Mouse (Mus musculus) thymus, adult 2 months (tissue): ENCODE measurements around the gene Sox6. TPM values are rescaled to one million over a fixed set of nuclear protein-coding genes. Genes with fewer than 3 reads are reported as not detected.

Experiments used
- DNase-seq: peaks from one replicate; pipeline ENCODE4 v3.0.0; 2021
- H3K27ac ChIP-seq: fragments of 200-500 bp; 2 replicates; pipeline ENCODE4 v1.5.1; 2012; ENCODE audit warnings: low read length, control low read depth; ENCODE audit not compliant: control insufficient read depth, insufficient read depth
- H3K27me3 ChIP-seq: fragments of 200-500 bp; 2 replicates; pipeline ENCODE4 v1.6.1; 2012; ENCODE audit warnings: mild to moderate bottlenecking, low read length, moderate library complexity, mixed read lengths; ENCODE audit not compliant: control insufficient read depth, insufficient read depth
- H3K36me3 ChIP-seq: fragments of 200-500 bp; 2 replicates; pipeline ENCODE4 v1.6.1; 2012; ENCODE audit warnings: mild to moderate bottlenecking, low read length, moderate library complexity; ENCODE audit not compliant: control insufficient read depth, insufficient read depth
- H3K4me1 ChIP-seq: fragments of 200-500 bp; replicated peaks from 2 replicates; pipeline ENCODE4 v1.6.1; 2012; ENCODE audit warnings: low read length; ENCODE audit not compliant: control insufficient read depth, insufficient read depth
- H3K4me3 ChIP-seq: fragments of 200-500 bp; 2 replicates; pipeline ENCODE4 v1.5.1; 2012; ENCODE audit warnings: mild to moderate bottlenecking, low read length, control low read depth, moderate library complexity; ENCODE audit not compliant: control insufficient read depth, insufficient read depth
- CTCF ChIP-seq: fragments of 200-500 bp; IDR thresholded peaks from 2 replicates; pipeline ENCODE4 v1.5.1; 2012; ENCODE audit warnings: mild to moderate bottlenecking, control low read depth, low read length, moderate library complexity, borderline replicate concordance; ENCODE audit not compliant: control insufficient read depth, poor library complexity, insufficient read depth; ENCODE audit errors: extremely low read depth
- POLR2A ChIP-seq: fragments of 200-500 bp; IDR thresholded peaks from 2 replicates; pipeline ENCODE4 v1.6.1; 2012; ENCODE audit warnings: mild to moderate bottlenecking, low read length, control low read depth, moderate library complexity; ENCODE audit not compliant: control insufficient read depth, poor library complexity, insufficient read depth; ENCODE audit errors: extremely low read depth
- WGBS: fragments of 180-500 bp; shearing (Covaris S2); methylation state at CpG from one replicate; pipeline ENCODE4 v1.1.7; 2018; 5-methylcytosine and 5-hydroxymethylcytosine counted together
- polyA plus RNA-seq: library from polyadenylated mRNA; depleted of rRNA; stranded (reverse); fragments of >200 nt; gene quantifications from 2 replicates; pipeline ENCODE4 v1.2.3, GENCODE M21; 2012

Gene Sox6
- polyA plus RNA-seq, 1 experiment, result 2.1 TPM

DNA sequence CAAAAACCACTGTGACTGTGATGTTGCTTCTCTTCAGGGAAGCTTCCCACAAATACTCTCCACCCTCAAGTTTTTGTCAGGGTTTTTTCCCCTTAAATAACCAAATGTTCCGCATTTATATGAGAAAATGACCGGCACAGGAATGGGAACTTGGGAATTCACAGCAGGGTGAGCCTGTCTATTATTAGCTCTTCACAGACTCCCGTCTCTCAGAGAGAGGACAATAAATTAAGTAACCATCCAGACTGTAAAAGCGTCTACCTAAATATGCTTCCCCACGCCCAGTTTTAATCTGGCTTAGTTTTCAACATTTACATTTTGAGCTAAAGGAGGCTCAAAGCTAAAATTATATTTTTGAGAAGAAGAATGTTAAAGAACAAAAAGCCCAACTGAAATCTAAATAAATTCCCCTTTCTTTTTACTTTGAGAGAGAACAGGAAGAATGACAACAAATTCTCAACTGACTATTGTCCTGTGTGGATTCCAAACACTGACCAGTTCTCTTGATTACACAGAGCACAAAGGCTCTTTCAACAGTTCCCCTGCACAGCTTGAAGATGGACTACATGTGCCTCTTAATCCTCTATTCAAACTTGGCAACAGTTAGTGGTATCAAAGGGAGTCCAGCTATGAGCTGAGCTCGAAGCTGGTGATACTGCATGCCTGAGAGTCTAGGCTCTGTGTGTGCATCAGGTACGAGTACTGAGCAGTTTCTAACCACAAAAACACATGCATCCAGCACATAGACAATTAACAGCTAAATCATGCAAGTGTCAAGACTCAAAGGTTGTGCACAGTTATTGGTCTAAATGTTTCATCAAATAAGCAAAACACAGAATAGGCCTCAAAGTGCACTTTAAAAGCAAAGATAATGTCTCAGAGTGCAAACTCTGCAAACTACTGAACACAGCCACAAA lies 316.7 kb downstream of the Sox6 start:
- Histone ChIP-seq H3K27me3 (no peaks in the 10 kb centered on the region), H3K4me3 (no peak overlapping the region), H3K4me1 (no peaks in the 10 kb centered on the region), H3K27ac (no peak overlapping the region), H3K36me3 (no peaks in the 10 kb centered on the region)
- DNase-seq, result no peak
- WGBS, result 85% methylated on average over 7 of the region's 7 CpGs
- no peak for TF ChIP-seq CTCF
- no peak for TF ChIP-seq POLR2A

DNA sequence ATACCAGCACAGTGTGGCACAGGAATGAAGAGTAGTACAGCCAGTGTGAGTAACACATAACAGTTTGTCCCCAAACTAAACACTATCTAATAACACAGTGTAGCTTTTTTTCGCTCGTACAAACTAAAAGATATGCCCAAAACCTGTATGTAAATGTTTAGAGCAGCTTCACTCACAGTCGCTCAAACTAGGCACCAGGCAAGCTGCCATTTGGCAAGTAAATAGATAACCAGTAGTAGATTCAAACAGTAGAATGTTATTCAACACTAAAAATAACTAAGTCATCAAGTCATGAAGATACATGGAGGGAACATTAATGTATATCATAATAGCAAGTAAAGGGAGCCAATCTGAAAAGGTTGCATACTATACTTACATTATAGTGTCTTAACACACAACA lies 318.8 kb downstream of the Sox6 start:
- WGBS, result 95% methylated on average over 3 of the region's 3 CpGs
- H3K4me1 ChIP-seq, result no peaks in the 10 kb centered on the region
- no peak overlapping the region for H3K27ac ChIP-seq
- no peak overlapping the region for H3K4me3 ChIP-seq
- no peak for DNase-seq
- no peak for TF ChIP-seq CTCF
- TF ChIP-seq POLR2A, result no peak
- H3K27me3 ChIP-seq, result no peaks in the 10 kb centered on the region
- no peaks in the 10 kb centered on the region for H3K36me3 ChIP-seq

DNA sequence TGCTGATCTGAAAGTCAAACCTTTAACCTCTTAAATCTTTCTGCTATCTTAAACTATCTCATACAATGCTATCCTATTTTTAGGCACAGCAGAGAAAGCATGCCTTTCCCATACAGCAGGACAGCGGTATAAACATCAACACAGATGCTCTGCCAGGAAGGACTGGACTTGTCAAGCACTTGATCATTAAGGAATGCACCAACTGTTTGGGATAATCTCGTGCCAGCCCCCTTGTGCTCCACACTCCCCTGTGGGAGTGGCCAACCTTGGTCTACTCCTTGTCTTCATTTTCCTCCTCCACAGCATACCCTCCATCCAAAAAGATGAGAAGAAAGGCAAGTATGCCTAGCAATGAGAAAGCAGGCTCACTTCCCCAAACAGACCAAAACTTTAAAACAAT lies 332.5 kb downstream of the Sox6 start:
- Histone ChIP-seq H3K27me3 (no peaks in the 10 kb centered on the region), H3K36me3 (no peaks in the 10 kb centered on the region), H3K4me1 (no peaks in the 10 kb centered on the region), H3K4me3 (no peak overlapping the region), H3K27ac (no peak overlapping the region)
- TF ChIP-seq POLR2A (no peak), CTCF (no peak)
- no peak for DNase-seq
- WGBS, result 60% methylated on average over 2 of the region's 2 CpGs

DNA sequence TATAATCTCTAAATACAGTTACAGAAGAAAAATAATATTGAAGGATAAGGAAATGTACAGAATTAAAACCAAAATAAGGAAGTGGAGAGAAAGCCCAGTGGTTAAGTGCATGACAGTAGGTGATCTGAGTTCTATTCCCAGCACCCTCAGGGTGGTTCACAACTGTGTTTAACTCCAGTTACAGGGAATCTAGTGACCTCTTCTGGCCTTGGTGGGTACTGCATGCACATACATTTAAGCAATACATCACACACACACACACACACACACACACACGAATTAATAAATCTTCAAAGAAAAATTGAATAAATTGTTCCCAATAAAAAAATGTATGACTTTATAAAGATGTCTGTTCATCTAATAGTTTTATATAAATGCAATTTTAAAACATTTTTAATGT lies 340.5 kb downstream of the Sox6 start:
- H3K36me3 ChIP-seq, result no peaks in the 10 kb centered on the region
- no peak overlapping the region for H3K4me3 ChIP-seq
- H3K27ac ChIP-seq, result no peak overlapping the region
- 100% methylated on average over 1 of the region's 1 CpGs for WGBS
- DNase-seq, result no peak
- TF ChIP-seq CTCF (no peak), POLR2A (no peak)
- no peaks in the 10 kb centered on the region for H3K27me3 ChIP-seq
- H3K4me1 ChIP-seq, result no peaks in the 10 kb centered on the region

GRCm38 (mm10) chr7:115693206-115693605 lies 345.4 kb downstream of the Sox6 start:
- Histone ChIP-seq H3K27ac (no peak overlapping the region), H3K4me1 (no peaks in the 10 kb centered on the region), H3K27me3 (no peaks in the 10 kb centered on the region), H3K36me3 (no peaks in the 10 kb centered on the region), H3K4me3 (no peak overlapping the region)
- DNase-seq, result no peak
- TF ChIP-seq POLR2A, result no peak
- no peak for TF ChIP-seq CTCF
- 70% methylated on average over 8 of the region's 8 CpGs for WGBS

- H3K36me3 ChIP-seq, result no peaks in the 10 kb centered on the region
- H3K27ac ChIP-seq, result no peak overlapping the region
- WGBS, result 95% methylated on average over 4 of the region's 4 CpGs
- no peak for DNase-seq
- H3K27me3 ChIP-seq, result no peaks in the 10 kb centered on the region
- no peak overlapping the region for H3K4me3 ChIP-seq
- TF ChIP-seq POLR2A (no peak), CTCF (no peak)
- H3K4me1 ChIP-seq, result no peaks in the 10 kb centered on the region
Observed at GRCm38 (mm10) chr7:115691091-115691490, 347.5 kb downstream of the Sox6 start.

DNA sequence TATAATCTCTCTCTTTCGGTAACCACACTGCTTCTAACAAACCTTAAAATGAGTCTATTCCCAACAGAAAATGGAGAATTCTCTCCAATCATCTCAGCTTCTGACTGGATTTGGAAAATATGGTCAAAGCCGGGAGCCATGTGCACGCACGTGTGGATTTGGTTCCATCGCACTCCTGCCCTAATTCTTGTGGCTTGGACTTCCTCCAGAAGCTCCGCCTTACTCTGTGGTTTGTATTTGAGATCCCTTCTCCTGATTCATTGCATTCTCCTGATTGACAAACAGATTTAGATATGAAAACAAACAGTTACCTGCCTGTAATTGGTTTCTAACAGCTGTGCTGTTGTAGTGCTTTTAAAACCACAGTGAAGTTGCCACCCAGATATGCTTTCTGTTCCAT lies 351.9 kb downstream of the Sox6 start:
- 16% methylated on average over 6 of the region's 6 CpGs for WGBS
- DNase-seq, result no peak
- H3K4me1 ChIP-seq, result no peaks in the 10 kb centered on the region
- no peak overlapping the region for H3K27ac ChIP-seq
- no peak overlapping the region for H3K4me3 ChIP-seq
- no peaks in the 10 kb centered on the region for H3K27me3 ChIP-seq
- no peak for TF ChIP-seq POLR2A
- TF ChIP-seq CTCF, result no peak
- H3K36me3 ChIP-seq, result no peaks in the 10 kb centered on the region

DNA sequence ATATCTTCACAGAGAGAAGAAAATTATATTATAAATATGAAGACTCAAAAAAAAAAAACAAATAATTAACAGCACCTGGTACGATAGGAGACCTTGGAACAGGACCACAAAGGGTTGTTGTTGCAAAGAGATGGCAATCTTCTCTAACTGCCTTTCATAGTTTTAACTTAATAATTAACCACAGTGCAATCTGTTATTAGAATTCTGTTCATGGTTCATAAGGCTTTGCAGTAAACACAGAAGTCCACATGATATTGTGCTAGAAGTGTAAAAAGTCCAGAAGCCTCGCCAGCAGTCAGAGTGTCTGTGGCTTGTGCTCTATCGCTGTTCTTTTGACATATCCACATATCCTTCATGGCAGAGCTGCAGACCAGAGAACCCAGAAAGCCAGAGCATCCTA lies 354.5 kb downstream of the Sox6 start:
- no peak overlapping the region for H3K27ac ChIP-seq
- H3K4me3 ChIP-seq, result no peak overlapping the region
- no peaks in the 10 kb centered on the region for H3K36me3 ChIP-seq
- H3K4me1 ChIP-seq, result no peaks in the 10 kb centered on the region
- TF ChIP-seq CTCF (no peak), POLR2A (no peak)
- DNase-seq, result no peak
- WGBS, result 94% methylated on average over 3 of the region's 3 CpGs
- no peaks in the 10 kb centered on the region for H3K27me3 ChIP-seq
